26 mouse cellular contexts compared by ENCODE assay signal in genomic region chr17:27503869-27504268, GRCm38 (mm10). TPM values are rescaled to one million over a fixed set of nuclear protein-coding genes. Genes with fewer than 3 reads are reported as not detected.
DNase-seq lines count a peak whose midpoint lies in the region; ATAC-seq and TF ChIP-seq lines count a peak whose summit lies in the region.
"Had no signal": no experiment of that assay in that cellular context is flagged by ENCODE, and none has a peak within 500 bp of the region (broad histone marks: within the 10 kb centered on the region; RNA-seq: fewer than 3 reads in every experiment).

No protein-coding gene starts in this region.

- no peak overlapping the region for H3K9ac ChIP-seq in forebrain, embryonic 15.5 days (replicated peaks)
- H3K9ac ChIP-seq in midbrain, postnatal 0 days (replicated peaks; ENCODE audit: low read length, poor library complexity, severe bottlenecking), result no peak overlapping the region
- H3K9ac ChIP-seq in midbrain, embryonic 15.5 days, result no peak overlapping the region
- H3K9ac ChIP-seq: heart, embryonic 13.5 days; limb, embryonic 12.5 days; liver, postnatal 0 days had no signal

- peaks cover 78% of the 10 kb centered on the region for H3K27me3 ChIP-seq in forebrain, embryonic 10.5 days (ENCODE audit: poor library complexity, severe bottlenecking)
- H3K27me3 ChIP-seq in forebrain, embryonic 15.5 days, result no peaks in the 10 kb centered on the region
- H3K27me3 ChIP-seq in midbrain, embryonic 10.5 days (ENCODE audit: low read depth, poor library complexity, severe bottlenecking), result peaks cover 52% of the 10 kb centered on the region
- H3K27me3 ChIP-seq in midbrain, postnatal 0 days (ENCODE audit: insufficient read depth, low read length), result no peaks in the 10 kb centered on the region
- H3K27me3 ChIP-seq in limb, embryonic 10.5 days (ENCODE audit: low read depth, poor library complexity, severe bottlenecking), result peaks cover 86% of the 10 kb centered on the region
- H3K27me3 ChIP-seq in midbrain, embryonic 15.5 days (replicated peaks), result no peaks in the 10 kb centered on the region; the same call in 1 of the 2 replicates

- H3K4me3 ChIP-seq in forebrain, embryonic 10.5 days, result no peak overlapping the region
- H3K4me3 ChIP-seq in forebrain, embryonic 15.5 days, result no peak overlapping the region
- no peak overlapping the region for H3K4me3 ChIP-seq in midbrain, embryonic 10.5 days
- H3K4me3 ChIP-seq in midbrain, postnatal 0 days (ENCODE audit: low read depth, low read length), result no peak overlapping the region
- no peak overlapping the region for H3K4me3 ChIP-seq in limb, embryonic 10.5 days
- H3K4me3 ChIP-seq in midbrain, embryonic 15.5 days, result no peak overlapping the region
- H3K4me3 ChIP-seq: heart, adult 2 months; heart, embryonic 13.5 days; limb, embryonic 12.5 days had no signal

- TF ChIP-seq CTCF in midbrain, postnatal 0 days (IDR thresholded peaks at IDR 0.05), result no peak

- H3K4me2 ChIP-seq in forebrain, embryonic 15.5 days (replicated peaks), result no peak overlapping the region
- H3K4me2 ChIP-seq in midbrain, postnatal 0 days (ENCODE audit: low read depth, low read length, poor library complexity, severe bottlenecking), result no peak overlapping the region
- no peak overlapping the region for H3K4me2 ChIP-seq in midbrain, embryonic 15.5 days
- H3K4me2 ChIP-seq: heart, embryonic 13.5 days; limb, embryonic 12.5 days; liver, embryonic 11.5 days had no signal

- DNase-seq in forebrain, embryonic 10.5 days (ENCODE audit: extremely low spot score, low spot score), result no peak
- no peak for DNase-seq in midbrain, embryonic 10.5 days (ENCODE audit: low spot score)
- DNase-seq in midbrain, postnatal 0 days (ENCODE audit: low spot score), result no peak
- no peak for DNase-seq in limb, embryonic 10.5 days (ENCODE audit: low spot score)
- no peak for DNase-seq in retina, postnatal 1 day
- DNase-seq: adrenal gland, adult 8-10 months; gastrocnemius, postnatal 36 days; heart, adult 2 months; heart, postnatal 14 days; kidney, adult 9 months; kidney, postnatal 25 days; layer of hippocampus, postnatal 36 days; liver, postnatal 0 days; right cerebral cortex, postnatal 25 days; thymus, postnatal 25 days had no signal

- H3K27ac ChIP-seq in forebrain, embryonic 10.5 days, result peak overlapping the region; percentile 93
- H3K27ac ChIP-seq in forebrain, embryonic 15.5 days (replicated peaks), result no peak overlapping the region
- H3K27ac ChIP-seq in midbrain, embryonic 10.5 days (replicated peaks), result peak overlapping the region; percentile 95
- no peak overlapping the region for H3K27ac ChIP-seq in midbrain, postnatal 0 days (ENCODE audit: low read depth, low read length)
- H3K27ac ChIP-seq in limb, embryonic 10.5 days, result 0 out of 2 replicates have a peak overlapping the region, but pooled peaks have one; percentile 16
- 0 out of 2 replicates have a peak overlapping the region, but pooled peaks have one; percentile 28 for H3K27ac ChIP-seq in midbrain, embryonic 15.5 days
- H3K27ac ChIP-seq: heart, adult 2 months; heart, embryonic 13.5 days; hindbrain, postnatal 0 days; limb, embryonic 12.5 days; macrophage had no signal

- WGBS in forebrain, embryonic 10.5 days, result 81% methylated on average over 7 of the region's 7 CpGs
- WGBS in forebrain, embryonic 15.5 days, result 73% methylated on average over 7 of the region's 7 CpGs
- 75% methylated on average over 7 of the region's 7 CpGs for WGBS in midbrain, embryonic 10.5 days
- WGBS in midbrain, postnatal 0 days, result 69% methylated on average over 7 of the region's 7 CpGs
- 42% methylated on average over 7 of the region's 7 CpGs for WGBS in limb, embryonic 10.5 days
- 65% methylated on average over 7 of the region's 7 CpGs for WGBS in midbrain, embryonic 15.5 days

- H3K4me1 ChIP-seq in forebrain, embryonic 10.5 days, result peaks cover 100% of the 10 kb centered on the region
- peaks cover 40% of the 10 kb centered on the region for H3K4me1 ChIP-seq in forebrain, embryonic 15.5 days
- peaks cover 100% of the 10 kb centered on the region for H3K4me1 ChIP-seq in midbrain, embryonic 10.5 days
- H3K4me1 ChIP-seq in midbrain, postnatal 0 days (ENCODE audit: insufficient read depth, low read length), result peaks cover 13% of the 10 kb centered on the region
- peaks cover 65% of the 10 kb centered on the region for H3K4me1 ChIP-seq in limb, embryonic 10.5 days
- peaks cover 58% of the 10 kb centered on the region for H3K4me1 ChIP-seq in midbrain, embryonic 15.5 days

- no peaks in the 10 kb centered on the region for H3K36me3 ChIP-seq in forebrain, embryonic 10.5 days (replicated peaks)
- H3K36me3 ChIP-seq in forebrain, embryonic 15.5 days, result no peaks in the 10 kb centered on the region
- H3K36me3 ChIP-seq in midbrain, embryonic 10.5 days, result no peaks in the 10 kb centered on the region
- no peaks in the 10 kb centered on the region for H3K36me3 ChIP-seq in midbrain, postnatal 0 days (ENCODE audit: insufficient read depth, low read length)
- H3K36me3 ChIP-seq in limb, embryonic 10.5 days, result no peaks in the 10 kb centered on the region
- H3K36me3 ChIP-seq in midbrain, embryonic 15.5 days (replicated peaks), result no peaks in the 10 kb centered on the region
- H3K36me3 ChIP-seq: heart, embryonic 13.5 days; limb, embryonic 12.5 days had no signal

- 0 out of 2 replicates have a peak, but pooled peaks cover 5% of the 10 kb centered on the region for H3K9me3 ChIP-seq in forebrain, embryonic 10.5 days
- no peaks in the 10 kb centered on the region for H3K9me3 ChIP-seq in forebrain, embryonic 15.5 days
- H3K9me3 ChIP-seq in midbrain, embryonic 10.5 days (replicated peaks), result no peaks in the 10 kb centered on the region
- no peaks in the 10 kb centered on the region for H3K9me3 ChIP-seq in midbrain, postnatal 0 days (ENCODE audit: low read length)
- H3K9me3 ChIP-seq in limb, embryonic 10.5 days (replicated peaks), result no peaks in the 10 kb centered on the region
- no peaks in the 10 kb centered on the region for H3K9me3 ChIP-seq in midbrain, embryonic 15.5 days
- H3K9me3 ChIP-seq: heart, embryonic 13.5 days; limb, embryonic 12.5 days had no signal

- ATAC-seq in forebrain, embryonic 15.5 days (replicated peaks), result no peak
- no peak for ATAC-seq in midbrain, postnatal 0 days (ENCODE audit: low FRiP score)
- ATAC-seq in midbrain, embryonic 15.5 days (replicated peaks), result no peak
- ATAC-seq: hindbrain, postnatal 0 days; intestine, embryonic 16.5 days; liver, postnatal 0 days; lung, postnatal 0 days had no signal

RNA-seq across cellular contexts. Expression of gene Grm4, which starts 17.3 kb away (rescaled TPM):
- 0.61 and 0.73 TPM in 2 replicates for polyA plus RNA-seq in forebrain, embryonic 10.5 days (2016; fragmentation: Nextera tagmentation; extraction: Ambion mirVana)
- polyA plus RNA-seq in forebrain, embryonic 15.5 days (2015; fragmentation: Nextera tagmentation; extraction: Ambion mirVana), result 2.4 and 3.0 TPM in 2 replicates
- polyA plus RNA-seq in midbrain, embryonic 10.5 days (2016; fragmentation: Nextera tagmentation; extraction: Ambion mirVana), result 2.8 and 3.5 TPM in 2 replicates
- 37.6 and 54.0 TPM in 2 replicates for total RNA-seq in midbrain, postnatal 0 days (2014; rRNA removed)
- 11.1 and 12.5 TPM in 2 replicates for polyA plus RNA-seq in midbrain, postnatal 0 days (2015; fragmentation: Nextera tagmentation; extraction: Ambion mirVana)
- polyA plus RNA-seq in limb, embryonic 10.5 days (2016; fragmentation: Nextera tagmentation; extraction: Ambion mirVana), result 0.06 and 0.35 TPM in 2 replicates
- polyA plus RNA-seq in midbrain, embryonic 15.5 days (2015; fragmentation: Nextera tagmentation; extraction: Ambion mirVana), result 10.7 and 10.9 TPM in 2 replicates
- total RNA-seq: MEL had no signal
- polyA plus RNA-seq: C2C12; liver, postnatal 0 days; lung, postnatal 0 days; macrophage had no signal

RNA-seq across cellular contexts. Expression of gene Hmga1, which starts 52.4 kb away (rescaled TPM):
- polyA plus RNA-seq in forebrain, embryonic 10.5 days (2016; fragmentation: Nextera tagmentation; extraction: Ambion mirVana), result 821 and 911 TPM in 2 replicates
- 106 and 121 TPM in 2 replicates for polyA plus RNA-seq in forebrain, embryonic 15.5 days (2015; fragmentation: Nextera tagmentation; extraction: Ambion mirVana)
- polyA plus RNA-seq in midbrain, embryonic 10.5 days (2016; fragmentation: Nextera tagmentation; extraction: Ambion mirVana), result 620 and 831 TPM in 2 replicates
- 135 and 138 TPM in 2 replicates for total RNA-seq in midbrain, postnatal 0 days (2014; rRNA removed)
- 144 and 154 TPM in 2 replicates for polyA plus RNA-seq in midbrain, postnatal 0 days (2015; fragmentation: Nextera tagmentation; extraction: Ambion mirVana)
- 904 and 1,218 TPM in 2 replicates for polyA plus RNA-seq in limb, embryonic 10.5 days (2016; fragmentation: Nextera tagmentation; extraction: Ambion mirVana)
- 138 and 141 TPM in 2 replicates for polyA plus RNA-seq in midbrain, embryonic 15.5 days (2015; fragmentation: Nextera tagmentation; extraction: Ambion mirVana)

Comparison
In these comparisons a context has a peak if more than half of its experiments do, and no peak if none do; other contexts are left out.
1. H3K27ac ChIP-seq: peak in forebrain, embryonic 10.5 days (single experiment), midbrain, embryonic 10.5 days (single experiment), limb, embryonic 10.5 days (single experiment) and midbrain, embryonic 15.5 days (single experiment); none in forebrain, embryonic 15.5 days (single experiment) and midbrain, postnatal 0 days (single experiment).